Mouse (Mus musculus): ENCODE measurements around the gene Tmem229a. TPM values are rescaled to one million over a fixed set of nuclear protein-coding genes. Genes with fewer than 3 reads are reported as not detected.

The Tmem229a gene
- total RNA-seq, 2 experiments from 2014 or later: under 0.01 TPM; not detected in 1

Other genes starting within 250 kb of the Tmem229a start
- gene Hyal6, start 223.1 kb downstream of the Tmem229a start, total RNA-seq (2015; ENCODE audit: low replicate concordance): not detected in 2 replicates
- gene Hyal6, start 223.1 kb downstream of the Tmem229a start, total RNA-seq (2017; ENCODE audit: low replicate concordance): not detected in 2 replicates
- gene Hyal4, start 208.0 kb downstream of the Tmem229a start, total RNA-seq (2015; ENCODE audit: low replicate concordance): not detected in 2 replicates
- not detected in 2 replicates for gene Hyal4, start 208.0 kb downstream of the Tmem229a start, total RNA-seq (2017; ENCODE audit: low replicate concordance)
- not detected in 2 replicates for gene Spam1, start 165.1 kb downstream of the Tmem229a start, total RNA-seq (2015; ENCODE audit: low replicate concordance)
- not detected in 2 replicates for gene Spam1, start 165.1 kb downstream of the Tmem229a start, total RNA-seq (2017; ENCODE audit: low replicate concordance)
- not detected in 2 replicates for gene Hyal5, start 98.3 kb downstream of the Tmem229a start, total RNA-seq (2015; ENCODE audit: low replicate concordance)
- not detected in 2 replicates for gene Hyal5, start 98.3 kb downstream of the Tmem229a start, total RNA-seq (2017; ENCODE audit: low replicate concordance)

All from erythroblast, adult 5-6 weeks (primary cell).